Mouse (Mus musculus) heart, embryonic 10.5 days (tissue): ENCODE results near the gene Trabd2b. TPM values are rescaled to one million over a fixed set of nuclear protein-coding genes. Genes with fewer than 3 reads are reported as not detected.

Experiments
- DNase-seq: peaks from one replicate; pipeline ENCODE4 v3.0.0-alpha.2; 2017; ENCODE audit warnings: low spot score
- H3K27ac ChIP-seq: fragments of 300-500 bp; sonication (generic); 2 replicates; pipeline ENCODE4 v1.5.1; 2016; ENCODE audit warnings: mild to moderate bottlenecking
- H3K27me3 ChIP-seq: fragments of 300-500 bp; sonication (generic); 2 replicates; pipeline ENCODE4 v1.6.1; 2016; ENCODE audit warnings: mild to moderate bottlenecking; ENCODE audit not compliant: poor library complexity, insufficient read depth, severe bottlenecking
- H3K36me3 ChIP-seq: fragments of 300-500 bp; sonication (generic); 2 replicates; pipeline ENCODE4 v1.6.1; 2016; ENCODE audit warnings: mild to moderate bottlenecking, moderate library complexity
- H3K4me1 ChIP-seq: fragments of 300-500 bp; sonication (generic); 2 replicates; pipeline ENCODE4 v1.6.1; 2016; ENCODE audit warnings: mild to moderate bottlenecking
- H3K4me3 ChIP-seq: fragments of 300-500 bp; sonication (generic); 2 replicates; pipeline ENCODE4 v1.5.1; 2016; ENCODE audit warnings: mild to moderate bottlenecking, moderate library complexity
- H3K9me3 ChIP-seq: fragments of 300-500 bp; sonication (generic); 2 replicates; pipeline ENCODE4 v1.6.1; 2016; ENCODE audit warnings: mild to moderate bottlenecking, moderate library complexity
- WGBS: fragments of 180-500 bp; shearing (Covaris S2); methylation state at CpG from one replicate; pipeline ENCODE4 v1.1.7; 2016; 5-methylcytosine and 5-hydroxymethylcytosine counted together
- polyA plus RNA-seq: library from polyadenylated mRNA; unstranded; fragments of >200 nt; fragmentation: Nextera tagmentation; extraction: Ambion mirVana; gene quantifications from 2 replicates; pipeline ENCODE4 v1.2.1, GENCODE M21; 2016

The Trabd2b gene
- polyA plus RNA-seq, 1 experiment from 2014 or later = 2.2 TPM

- Histone ChIP-seq H3K9me3 (no peaks in the 10 kb centered on the region), H3K27ac (no peak overlapping the region), H3K27me3 (peaks cover 81% of the 10 kb centered on the region), H3K4me1 (no peaks in the 10 kb centered on the region), H3K36me3 (no peaks in the 10 kb centered on the region), H3K4me3 (no peak overlapping the region)
- DNase-seq = no peak
- WGBS = 81% methylated on average over 4 of the region's 4 CpGs
Measured at GRCm38 (mm10) chr4:114612827-114613226, 206.3 kb downstream of the Trabd2b start.

GRCm38 (mm10) chr4:114614086-114614485, 207.6 kb downstream of the Trabd2b start:
- H3K27me3 ChIP-seq = peaks cover 79% of the 10 kb centered on the region
- H3K4me3 ChIP-seq = no peak overlapping the region
- H3K36me3 ChIP-seq = no peaks in the 10 kb centered on the region
- 71% methylated on average over 1 of the region's 1 CpGs for WGBS
- no peaks in the 10 kb centered on the region for H3K4me1 ChIP-seq
- H3K9me3 ChIP-seq = no peaks in the 10 kb centered on the region
- no peak for DNase-seq
- no peak overlapping the region for H3K27ac ChIP-seq

- peaks cover 5% of the 10 kb centered on the region; the same call in 1 of the 2 replicates for H3K4me1 ChIP-seq
- 86% methylated on average over 4 of the region's 4 CpGs for WGBS
- H3K9me3 ChIP-seq = no peaks in the 10 kb centered on the region
- no peak overlapping the region for H3K27ac ChIP-seq
- H3K36me3 ChIP-seq = no peaks in the 10 kb centered on the region
- DNase-seq = no peak
- peaks cover 80% of the 10 kb centered on the region for H3K27me3 ChIP-seq
- no peak overlapping the region for H3K4me3 ChIP-seq
Measured at GRCm38 (mm10) chr4:114615765-114616164, 209.2 kb downstream of the Trabd2b start.

- no peak overlapping the region for H3K27ac ChIP-seq
- peaks cover 17% of the 10 kb centered on the region for H3K4me1 ChIP-seq
- no peak for DNase-seq
- H3K27me3 ChIP-seq = peaks cover 73% of the 10 kb centered on the region
- no peaks in the 10 kb centered on the region for H3K36me3 ChIP-seq
- no peak overlapping the region for H3K4me3 ChIP-seq
- WGBS = 68% methylated on average over 5 of the region's 5 CpGs
- H3K9me3 ChIP-seq = no peaks in the 10 kb centered on the region
Measured at GRCm38 (mm10) chr4:114622929-114623328, 216.4 kb downstream of the Trabd2b start.

- no peak overlapping the region for H3K27ac ChIP-seq
- no peak for DNase-seq
- H3K9me3 ChIP-seq = no peaks in the 10 kb centered on the region
- H3K4me1 ChIP-seq = peaks cover 17% of the 10 kb centered on the region
- peaks cover 75% of the 10 kb centered on the region for H3K27me3 ChIP-seq
- 39% methylated on average over 3 of the region's 3 CpGs for WGBS
- H3K4me3 ChIP-seq = no peak overlapping the region
- no peaks in the 10 kb centered on the region for H3K36me3 ChIP-seq
Measured at GRCm38 (mm10) chr4:114624114-114624910, 217.8 kb downstream of the Trabd2b start.

GRCm38 (mm10) chr4:114625357-114625756, 218.8 kb downstream of the Trabd2b start:
- Histone ChIP-seq H3K9me3 (no peaks in the 10 kb centered on the region), H3K27ac (no peak overlapping the region), H3K27me3 (peaks cover 70% of the 10 kb centered on the region), H3K4me1 (peaks cover 15% of the 10 kb centered on the region), H3K36me3 (no peaks in the 10 kb centered on the region), H3K4me3 (no peak overlapping the region)
- 36% methylated on average over 4 of the region's 4 CpGs for WGBS
- DNase-seq = no peak

GRCm38 (mm10) chr4:114625920-114626319, 219.4 kb downstream of the Trabd2b start:
- H3K27ac ChIP-seq = no peak overlapping the region
- no peak for DNase-seq
- H3K27me3 ChIP-seq = peaks cover 72% of the 10 kb centered on the region
- no peaks in the 10 kb centered on the region for H3K36me3 ChIP-seq
- 88% methylated on average over 3 of the region's 3 CpGs for WGBS
- H3K4me1 ChIP-seq = peaks cover 12% of the 10 kb centered on the region
- no peak overlapping the region for H3K4me3 ChIP-seq
- H3K9me3 ChIP-seq = no peaks in the 10 kb centered on the region

GRCm38 (mm10) chr4:114627674-114628293, 221.3 kb downstream of the Trabd2b start:
- Histone ChIP-seq H3K27ac (no peak overlapping the region), H3K27me3 (peaks cover 80% of the 10 kb centered on the region), H3K9me3 (no peaks in the 10 kb centered on the region), H3K36me3 (no peaks in the 10 kb centered on the region), H3K4me1 (peaks cover 12% of the 10 kb centered on the region), H3K4me3 (no peak overlapping the region)
- 73% methylated on average over 7 of the region's 7 CpGs for WGBS
- no peak for DNase-seq

GRCm38 (mm10) chr4:114635889-114636288, 229.4 kb downstream of the Trabd2b start:
- H3K4me3 ChIP-seq = no peak overlapping the region
- H3K27me3 ChIP-seq = peaks cover 76% of the 10 kb centered on the region
- 23% methylated on average over 5 of the region's 5 CpGs for WGBS
- no peaks in the 10 kb centered on the region for H3K36me3 ChIP-seq
- no peaks in the 10 kb centered on the region for H3K4me1 ChIP-seq
- no peak for DNase-seq
- H3K27ac ChIP-seq = no peak overlapping the region
- H3K9me3 ChIP-seq = no peaks in the 10 kb centered on the region

- H3K4me1 ChIP-seq = no peaks in the 10 kb centered on the region
- H3K27me3 ChIP-seq = peaks cover 71% of the 10 kb centered on the region
- no peaks in the 10 kb centered on the region for H3K9me3 ChIP-seq
- 88% methylated on average over 1 of the region's 1 CpGs for WGBS
- no peak for DNase-seq
- no peak overlapping the region for H3K4me3 ChIP-seq
- H3K27ac ChIP-seq = no peak overlapping the region
- no peaks in the 10 kb centered on the region for H3K36me3 ChIP-seq
Measured at GRCm38 (mm10) chr4:114636324-114636723, 229.8 kb downstream of the Trabd2b start.

- Histone ChIP-seq H3K36me3 (no peaks in the 10 kb centered on the region), H3K27ac (no peak overlapping the region), H3K4me1 (no peaks in the 10 kb centered on the region), H3K27me3 (peaks cover 67% of the 10 kb centered on the region), H3K9me3 (no peaks in the 10 kb centered on the region), H3K4me3 (no peak overlapping the region)
- no peak for DNase-seq
- 12% methylated on average over 3 of the region's 3 CpGs for WGBS
Measured at GRCm38 (mm10) chr4:114637120-114637519, 230.6 kb downstream of the Trabd2b start.

- no peaks in the 10 kb centered on the region for H3K9me3 ChIP-seq
- 62% methylated on average over 4 of the region's 4 CpGs for WGBS
- H3K36me3 ChIP-seq = no peaks in the 10 kb centered on the region
- peaks cover 60% of the 10 kb centered on the region for H3K27me3 ChIP-seq
- no peak overlapping the region for H3K4me3 ChIP-seq
- no peak for DNase-seq
- H3K4me1 ChIP-seq = no peaks in the 10 kb centered on the region
- no peak overlapping the region for H3K27ac ChIP-seq
Measured at GRCm38 (mm10) chr4:114642469-114642868, 235.9 kb downstream of the Trabd2b start.

GRCm38 (mm10) chr4:114643679-114644208, 237.2 kb downstream of the Trabd2b start:
- Histone ChIP-seq H3K36me3 (no peaks in the 10 kb centered on the region), H3K27me3 (peaks cover 64% of the 10 kb centered on the region), H3K9me3 (no peaks in the 10 kb centered on the region), H3K4me1 (peaks cover 4% of the 10 kb centered on the region), H3K4me3 (no peak overlapping the region), H3K27ac (no peak overlapping the region)
- WGBS = 87% methylated on average over 20 of the region's 20 CpGs
- DNase-seq = no peak
